Mouse (Mus musculus) frontal cortex, postnatal 10 days (tissue): ENCODE measurements around the gene Ldlrad1.

ENCODE experiments used
- DNase-seq, 2 experiments: peaks; one replicate each; pipeline ENCODE4 v3.0.0; 2022; ENCODE audit warnings: low spot score in 2 of 2, mixed read lengths in 1 of 2

Ldlrad1 gene

GRCm38 (mm10) chr4:107211465-107211864 is 2.5 kb downstream of the Ldlrad1 start:
- DNase-seq = no peak

- DNase-seq = no peak
Measured at GRCm38 (mm10) chr4:107211936-107212335, 3.0 kb downstream of the Ldlrad1 start.

DNA sequence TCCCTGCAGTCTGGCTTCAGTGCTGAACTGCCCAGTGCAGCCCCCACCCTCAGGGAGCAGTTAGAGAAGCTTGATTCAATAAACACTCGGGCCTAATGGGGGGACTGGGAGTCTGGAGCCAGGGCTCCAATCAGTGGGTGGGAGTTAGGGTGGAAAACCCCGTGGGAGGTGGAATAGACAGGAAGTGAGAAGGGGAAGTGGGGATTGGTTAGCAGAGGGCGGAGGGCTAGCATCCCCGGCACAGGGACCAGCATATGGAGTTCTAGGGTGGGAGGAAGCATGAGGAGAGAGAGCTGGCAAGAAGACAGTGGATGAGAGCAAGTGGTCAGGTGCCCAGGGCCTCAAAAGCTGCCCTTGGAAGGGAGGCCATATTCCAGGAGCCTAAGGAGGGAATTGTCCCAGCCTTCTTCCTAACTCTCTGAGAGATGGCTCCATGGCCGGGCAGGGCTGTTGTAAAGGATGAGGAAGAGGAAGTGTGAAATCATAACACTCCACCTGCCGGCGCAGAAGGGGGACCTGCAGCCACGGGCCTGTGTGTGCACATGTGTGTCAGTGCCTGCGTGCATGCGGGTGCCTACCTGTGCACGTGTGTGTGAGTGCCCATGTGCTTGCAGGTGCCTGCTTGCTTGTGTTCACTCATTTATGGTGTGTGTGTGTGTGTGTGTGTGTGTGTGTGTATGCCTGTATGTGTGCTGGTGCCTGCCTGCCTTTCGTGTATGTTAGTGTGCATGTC is 4.5 kb downstream of the Ldlrad1 start:
- DNase-seq = no peak

DNA sequence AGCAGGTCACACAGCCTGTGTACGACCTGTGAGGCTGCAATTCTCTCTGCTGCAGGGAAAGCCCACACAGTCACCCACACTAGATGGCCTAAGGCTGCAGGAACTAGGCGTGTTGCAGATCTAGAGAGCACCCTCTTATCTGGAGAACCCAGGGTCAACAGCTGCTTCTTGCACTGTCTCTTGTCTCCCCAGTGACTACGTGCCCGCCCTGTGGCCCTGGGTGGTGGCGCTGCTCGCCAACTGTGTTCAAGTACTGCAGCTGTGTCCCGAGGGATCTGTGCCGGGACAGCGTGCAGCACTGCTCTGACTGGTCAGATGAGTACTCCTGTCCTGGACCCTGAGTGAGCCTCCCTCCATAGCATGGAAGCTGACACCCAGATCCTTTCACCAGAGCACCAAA is 8.6 kb downstream of the Ldlrad1 start:
- no peak for DNase-seq

DNA sequence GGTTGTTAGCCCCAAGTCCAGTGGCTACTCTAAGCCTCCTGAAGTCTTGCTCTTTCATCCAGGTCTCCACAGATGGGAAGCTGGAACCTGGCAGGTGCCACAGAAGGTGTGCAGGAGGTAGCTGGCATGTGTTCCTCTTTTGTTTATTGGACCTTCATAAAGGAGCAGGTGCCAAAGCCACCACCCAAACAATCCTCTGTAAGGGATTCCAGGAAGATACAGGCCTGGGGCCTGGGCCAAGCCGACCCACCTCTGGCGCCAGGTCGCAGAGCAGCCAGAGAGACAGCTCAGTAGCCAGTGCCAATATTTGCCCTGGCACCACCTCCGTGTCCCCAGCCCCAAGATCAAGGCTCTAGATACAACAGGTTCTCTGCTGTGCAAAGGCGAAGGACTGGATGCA is 12.5 kb downstream of the Ldlrad1 start:
- DNase-seq = no peak

DNA sequence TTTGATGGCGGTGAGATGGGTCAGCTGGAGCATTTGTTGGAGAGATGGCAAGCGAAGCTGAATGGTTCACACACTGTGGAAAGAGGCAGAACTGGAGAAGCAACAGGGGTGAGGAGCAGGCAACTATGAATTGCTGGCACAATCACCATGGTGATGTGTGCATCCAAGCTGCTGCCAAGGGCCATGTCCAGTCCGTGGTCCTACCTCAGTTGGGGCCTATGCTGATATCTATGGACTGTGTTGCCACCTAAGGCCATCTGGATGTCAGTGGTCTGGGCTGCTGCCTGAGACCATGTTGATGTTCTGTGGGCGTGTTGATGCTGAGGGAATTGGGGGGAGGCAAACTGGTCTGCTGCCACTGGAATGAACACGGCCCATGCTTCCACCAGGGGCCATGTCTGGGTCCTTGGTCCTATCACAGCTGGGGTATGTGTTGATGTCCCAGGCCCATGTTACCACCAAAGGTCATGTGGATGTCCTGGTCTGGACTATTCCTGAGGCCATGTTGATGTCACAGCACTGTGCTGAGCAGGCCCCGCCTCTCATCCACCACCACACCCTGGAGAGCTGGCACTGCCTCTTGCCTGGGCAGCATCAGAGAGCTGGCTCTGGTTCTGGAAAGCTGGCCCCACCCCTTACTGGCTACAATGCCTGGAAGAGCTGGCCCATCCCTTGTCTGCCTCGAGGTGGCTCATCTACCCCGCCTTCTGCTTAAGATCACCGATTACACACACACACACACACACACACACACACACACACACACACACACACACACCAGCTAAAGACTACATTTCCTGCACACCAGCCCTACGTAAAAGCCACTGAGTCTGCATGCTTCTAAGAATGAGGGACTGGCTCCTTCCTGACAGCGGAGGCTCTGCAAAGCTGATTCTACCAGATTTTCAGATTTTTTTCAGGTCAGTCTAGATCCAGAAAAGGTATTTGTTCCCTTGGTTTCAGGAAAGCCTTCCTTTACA is 14.5 kb downstream of the Ldlrad1 start:
- peak in 1 of 2 experiments; percentile 17 for DNase-seq

DNA sequence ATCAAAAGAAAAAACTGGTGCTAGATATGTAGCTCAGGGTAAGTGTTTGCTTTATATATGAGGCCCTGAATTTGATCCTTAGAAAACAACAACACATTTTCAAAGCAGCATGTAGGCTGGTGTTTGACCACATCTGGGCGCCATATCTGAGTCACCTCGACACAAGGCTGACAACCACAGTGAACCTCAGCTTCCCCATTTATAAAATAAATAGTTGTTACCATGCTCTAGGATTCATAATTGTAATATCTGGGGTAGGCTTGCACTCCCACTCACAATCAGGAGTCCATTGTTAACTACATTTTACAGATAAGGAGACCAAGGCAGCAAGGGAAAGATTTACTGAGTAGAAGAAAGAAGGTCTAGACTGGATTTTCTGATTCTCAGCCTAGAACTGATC is 17.3 kb downstream of the Ldlrad1 start:
- no peak for DNase-seq

DNA sequence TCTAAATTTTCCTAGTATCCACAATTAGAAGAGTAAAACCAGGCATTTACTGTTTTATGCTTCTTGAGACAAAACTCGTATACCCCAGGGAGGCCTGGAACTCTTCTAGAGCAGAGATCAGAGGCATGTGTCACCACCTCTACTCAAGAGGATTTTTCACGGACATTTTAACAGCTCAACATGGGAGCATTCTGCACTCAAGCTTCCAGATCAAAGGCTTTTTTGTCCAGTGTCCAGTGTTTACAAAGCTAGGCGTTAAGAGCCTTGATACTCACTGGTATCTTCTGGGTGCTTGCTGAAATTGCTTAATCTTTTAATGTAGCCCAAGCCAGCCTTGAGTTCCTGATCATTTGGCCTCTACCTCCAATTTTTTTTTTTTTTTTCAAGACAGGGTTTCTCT is 23.2 kb downstream of the Ldlrad1 start:
- no peak for DNase-seq

GRCm38 (mm10) chr4:107238253-107238652 is 29.3 kb downstream of the Ldlrad1 start:
- DNase-seq = no peak

DNA sequence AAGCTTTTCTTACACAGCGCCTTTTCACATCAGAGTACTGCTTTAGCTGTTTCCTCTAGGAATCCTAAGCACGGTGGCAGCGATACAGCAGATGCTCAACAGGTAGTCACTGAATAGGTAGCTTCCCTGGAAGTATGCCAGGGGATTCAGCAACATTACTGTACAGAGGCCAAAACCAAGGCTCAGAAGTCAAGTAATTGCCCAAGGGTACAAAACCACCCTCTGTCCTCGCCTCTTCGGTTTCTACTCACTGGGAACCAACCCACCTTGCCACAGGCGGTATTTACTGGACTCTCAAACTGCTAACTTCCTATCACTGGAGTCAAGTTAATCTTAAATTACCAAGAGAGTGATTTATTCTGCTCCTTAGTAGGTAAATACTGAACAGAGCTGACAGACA is 31.2 kb downstream of the Ldlrad1 start:
- no peak for DNase-seq

- no peak for DNase-seq
Measured at GRCm38 (mm10) chr4:107243365-107244333, 34.7 kb downstream of the Ldlrad1 start.

- no peak for DNase-seq
Measured at GRCm38 (mm10) chr4:107245368-107245767, 36.4 kb downstream of the Ldlrad1 start.

- DNase-seq = no peak
Measured at GRCm38 (mm10) chr4:107246040-107246439, 37.1 kb downstream of the Ldlrad1 start.

- no peak for DNase-seq
Measured at GRCm38 (mm10) chr4:107247110-107247509, 38.1 kb downstream of the Ldlrad1 start.

DNA sequence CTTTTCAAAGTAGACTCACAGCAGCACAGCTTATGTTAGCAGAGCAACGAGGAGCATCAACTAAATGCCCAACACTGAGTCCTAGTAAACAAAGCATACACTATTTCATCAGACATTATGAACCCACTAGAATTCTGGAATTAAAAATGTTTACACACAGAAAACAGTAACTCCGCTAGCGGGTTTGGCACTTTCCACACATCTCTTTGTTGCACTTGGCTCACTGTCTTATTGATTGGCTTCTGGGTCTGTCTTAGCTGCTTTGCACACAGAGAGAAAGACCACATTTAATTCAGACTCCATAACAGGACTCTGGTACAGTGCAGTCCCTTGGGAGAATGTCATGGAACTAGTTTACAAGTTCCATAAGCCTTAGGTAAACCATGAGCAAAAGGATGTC is 39.1 kb downstream of the Ldlrad1 start:
- DNase-seq = no peak

- DNase-seq = peak in 1 of 2 experiments; percentile 26
Measured at GRCm38 (mm10) chr4:107249471-107249870, 40.5 kb downstream of the Ldlrad1 start.

GRCm38 (mm10) chr4:107250494-107250893 is 41.5 kb downstream of the Ldlrad1 start:
- DNase-seq = no peak

GRCm38 (mm10) chr4:107252522-107252921 is 43.5 kb downstream of the Ldlrad1 start:
- no peak for DNase-seq

- peak; percentile 92 to 93 for DNase-seq
Measured at GRCm38 (mm10) chr4:107253125-107254091, 44.4 kb downstream of the Ldlrad1 start, which contains the start of the genes Lrrc42 and Hspb11. Gene Lrrc42, minus strand, starts transcription at chr4:107253532. Gene Hspb11, plus strand, starts transcription at chr4:107253593.

- DNase-seq = no peak
Measured at GRCm38 (mm10) chr4:107254414-107254813, 45.4 kb downstream of the Ldlrad1 start.
